Mouse (Mus musculus): ENCODE data around the gene Psmc3.

DNA sequence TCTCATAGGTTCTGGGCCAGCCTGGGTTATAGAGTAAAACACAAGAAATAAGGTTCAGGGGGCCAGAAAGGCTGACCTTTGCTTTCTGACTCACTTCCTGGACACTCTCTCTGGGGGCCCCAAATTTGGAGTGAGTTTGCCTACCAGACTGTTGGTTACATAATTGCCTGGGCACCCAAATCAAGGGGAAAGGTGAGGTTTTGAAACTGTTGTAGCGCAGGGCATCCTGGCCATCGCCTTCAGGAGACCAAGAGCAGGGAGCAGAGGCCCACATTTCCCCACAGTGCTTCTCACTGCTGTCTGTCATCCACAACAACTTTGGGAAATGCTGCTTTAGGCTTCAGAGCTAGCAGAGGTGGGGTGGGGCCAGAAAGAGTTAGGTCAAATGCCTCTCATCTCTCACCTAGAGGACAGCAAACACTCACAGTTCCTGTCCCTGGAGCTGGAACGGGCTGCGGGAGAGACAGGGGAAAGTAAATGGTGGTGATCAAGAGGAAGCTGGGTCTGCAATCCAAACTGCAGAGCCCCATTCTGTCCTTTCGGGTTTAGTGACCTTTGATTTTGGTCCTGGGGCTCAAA, 56.1 kb downstream of the Psmc3 start:
- TF ChIP-seq CTCF (IDR thresholded peaks at IDR 0.05; ENCODE audit: control insufficient read depth, insufficient read depth, insufficient replicate concordance, low read depth, low read length) (no peak), POLR2A (IDR thresholded peaks at IDR 0.05; ENCODE audit: control insufficient read depth, low read depth, low read length) (no peak)

All from testis, adult 2 months (tissue).